Mouse (Mus musculus) heart, embryonic 11.5 days (tissue): Measurements from ENCODE around the gene Fibcd1. TPM values are rescaled to one million over a fixed set of nuclear protein-coding genes. Genes with fewer than 3 reads are reported as not detected.

ENCODE experiments used
- ATAC-seq: fragments of 200-750 bp; cut with Nextera tagmentation; replicated peaks from 2 replicates; pipeline ENCODE4 v1.8.0; 2017; ENCODE audit warnings: moderate library complexity; ENCODE audit not compliant: insufficient number of reproducible peaks, low FRiP score, low TSS enrichment
- H3K27ac ChIP-seq: fragments of 300-500 bp; sonication (generic); 2 replicates; pipeline ENCODE4 v1.5.1; 2014; ENCODE audit warnings: mild to moderate bottlenecking, low read depth, low read length
- H3K27me3 ChIP-seq: fragments of 300-500 bp; sonication (generic); 2 replicates; pipeline ENCODE4 v1.6.1; 2014; ENCODE audit warnings: mild to moderate bottlenecking, low read length, mixed read lengths; ENCODE audit not compliant: control insufficient read depth, insufficient read depth
- H3K36me3 ChIP-seq: fragments of 300-500 bp; sonication (generic); 2 replicates; pipeline ENCODE4 v1.6.1; 2014; ENCODE audit warnings: mild to moderate bottlenecking, low read length, moderate library complexity, mixed read lengths; ENCODE audit not compliant: control insufficient read depth, insufficient read depth
- H3K4me1 ChIP-seq: fragments of 300-500 bp; sonication (generic); 2 replicates; pipeline ENCODE4 v1.6.1; 2014; ENCODE audit warnings: low read length; ENCODE audit not compliant: control insufficient read depth, insufficient read depth
- H3K4me2 ChIP-seq: fragments of 300-500 bp; sonication (generic); 2 replicates; pipeline ENCODE4 v1.6.1; 2014; ENCODE audit warnings: mild to moderate bottlenecking, moderate library complexity
- H3K4me3 ChIP-seq: fragments of 300-500 bp; sonication (generic); 2 replicates; pipeline ENCODE4 v1.5.1; 2014; ENCODE audit warnings: low read depth, low read length
- H3K9ac ChIP-seq: fragments of 300-500 bp; sonication (generic); 2 replicates; pipeline ENCODE4 v1.6.1; 2014; ENCODE audit warnings: mild to moderate bottlenecking, low read depth, low read length, moderate library complexity
- H3K9me3 ChIP-seq: fragments of 300-500 bp; sonication (generic); replicated peaks from 2 replicates; pipeline ENCODE4 v1.6.1; 2016; ENCODE audit warnings: low read length; ENCODE audit not compliant: control insufficient read depth
- WGBS: fragments of 180-500 bp; shearing (Covaris S2); extraction: QIAGEN DNeasy Blood & Tissue Kit; methylation state at CpG from one replicate; pipeline ENCODE4 v1.1.7; 2014; ENCODE audit not compliant: insufficient replicate concordance; 5-methylcytosine and 5-hydroxymethylcytosine counted together
- polyA plus RNA-seq: library from polyadenylated mRNA; unstranded; fragments of >200 nt; fragmentation: Nextera tagmentation; extraction: Ambion mirVana; gene quantifications from 2 replicates; pipeline ENCODE4 v1.2.1, GENCODE M21; 2014

The Fibcd1 gene
- polyA plus RNA-seq, 1 experiment from 2014 or later = not detected

- WGBS = 83% methylated on average over 3 of the region's 3 CpGs
- Histone ChIP-seq H3K4me1 (no peaks in the 10 kb centered on the region), H3K27ac (no peak overlapping the region), H3K4me3 (no peak overlapping the region), H3K9ac (no peak overlapping the region), H3K27me3 (no peaks in the 10 kb centered on the region), H3K36me3 (peaks cover 65% of the 10 kb centered on the region), H3K9me3 (no peaks in the 10 kb centered on the region), H3K4me2 (no peak overlapping the region)
- no peak for ATAC-seq
These were observed 48.9 kb downstream of the Fibcd1 start for GRCm38 (mm10) chr2:31796943-31797342.

- Histone ChIP-seq H3K4me1 (no peaks in the 10 kb centered on the region), H3K36me3 (peaks cover 50% of the 10 kb centered on the region), H3K27me3 (no peaks in the 10 kb centered on the region), H3K9ac (no peak overlapping the region), H3K4me2 (no peak overlapping the region), H3K4me3 (no peak overlapping the region), H3K9me3 (no peaks in the 10 kb centered on the region), H3K27ac (no peak overlapping the region)
- WGBS = 78% methylated on average over 6 of the region's 6 CpGs
- ATAC-seq = no peak
These were observed 53.2 kb downstream of the Fibcd1 start for GRCm38 (mm10) chr2:31792611-31793010.

GRCm38 (mm10) chr2:31791260-31791659, 54.5 kb downstream of the Fibcd1 start:
- Histone ChIP-seq H3K4me1 (no peaks in the 10 kb centered on the region), H3K36me3 (peaks cover 46% of the 10 kb centered on the region), H3K27me3 (no peaks in the 10 kb centered on the region), H3K9me3 (no peaks in the 10 kb centered on the region), H3K27ac (no peak overlapping the region), H3K4me2 (no peak overlapping the region), H3K4me3 (no peak overlapping the region), H3K9ac (no peak overlapping the region)
- WGBS = 87% methylated on average over 8 of the region's 8 CpGs
- no peak for ATAC-seq

- Histone ChIP-seq H3K9ac (no peak overlapping the region), H3K4me2 (no peak overlapping the region), H3K36me3 (peaks cover 47% of the 10 kb centered on the region), H3K27me3 (no peaks in the 10 kb centered on the region), H3K9me3 (no peaks in the 10 kb centered on the region), H3K27ac (no peak overlapping the region), H3K4me3 (no peak overlapping the region), H3K4me1 (no peaks in the 10 kb centered on the region)
- ATAC-seq = no peak
- WGBS = 89% methylated on average over 13 of the region's 13 CpGs
These were observed 55.0 kb downstream of the Fibcd1 start for GRCm38 (mm10) chr2:31790728-31791251.

GRCm38 (mm10) chr2:31789215-31789614, 56.6 kb downstream of the Fibcd1 start:
- Histone ChIP-seq H3K4me2 (no peak overlapping the region), H3K36me3 (peaks cover 48% of the 10 kb centered on the region), H3K4me1 (no peaks in the 10 kb centered on the region), H3K4me3 (no peak overlapping the region), H3K27me3 (no peaks in the 10 kb centered on the region), H3K27ac (no peak overlapping the region), H3K9me3 (no peaks in the 10 kb centered on the region), H3K9ac (no peak overlapping the region)
- WGBS = 93% methylated on average over 2 of the region's 2 CpGs
- ATAC-seq = no peak

GRCm38 (mm10) chr2:31788227-31788626, 57.6 kb downstream of the Fibcd1 start:
- Histone ChIP-seq H3K27ac (no peak overlapping the region), H3K27me3 (no peaks in the 10 kb centered on the region), H3K4me3 (no peak overlapping the region), H3K4me1 (no peaks in the 10 kb centered on the region), H3K9ac (no peak overlapping the region), H3K4me2 (no peak overlapping the region), H3K9me3 (no peaks in the 10 kb centered on the region), H3K36me3 (peaks cover 48% of the 10 kb centered on the region)
- no peak for ATAC-seq
- WGBS = 89% methylated on average over 3 of the region's 3 CpGs

GRCm38 (mm10) chr2:31787029-31787428, 58.8 kb downstream of the Fibcd1 start:
- Histone ChIP-seq H3K4me1 (no peaks in the 10 kb centered on the region), H3K4me3 (no peak overlapping the region), H3K9ac (no peak overlapping the region), H3K27ac (no peak overlapping the region), H3K36me3 (peaks cover 46% of the 10 kb centered on the region), H3K9me3 (no peaks in the 10 kb centered on the region), H3K27me3 (no peaks in the 10 kb centered on the region), H3K4me2 (no peak overlapping the region)
- WGBS = 27% methylated on average over 7 of the region's 7 CpGs
- ATAC-seq = no peak

GRCm38 (mm10) chr2:31785074-31785473, 60.7 kb downstream of the Fibcd1 start:
- no peak for ATAC-seq
- Histone ChIP-seq H3K4me2 (no peak overlapping the region), H3K4me3 (no peak overlapping the region), H3K9me3 (no peaks in the 10 kb centered on the region), H3K27me3 (no peaks in the 10 kb centered on the region), H3K9ac (no peak overlapping the region), H3K27ac (no peak overlapping the region), H3K4me1 (0 out of 2 replicates have a peak, but pooled peaks cover 3% of the 10 kb centered on the region), H3K36me3 (peaks cover 41% of the 10 kb centered on the region)
- WGBS = 47% methylated on average over 9 of the region's 9 CpGs

GRCm38 (mm10) chr2:31782958-31783602, 62.7 kb downstream of the Fibcd1 start:
- Histone ChIP-seq H3K4me2 (no peak overlapping the region), H3K9ac (no peak overlapping the region), H3K36me3 (peaks cover 46% of the 10 kb centered on the region), H3K27me3 (no peaks in the 10 kb centered on the region), H3K9me3 (no peaks in the 10 kb centered on the region), H3K4me1 (0 out of 2 replicates have a peak, but pooled peaks cover 3% of the 10 kb centered on the region), H3K4me3 (no peak overlapping the region), H3K27ac (no peak overlapping the region)
- no peak for ATAC-seq
- WGBS = 85% methylated on average over 8 of the region's 8 CpGs
